Mouse (Mus musculus) cortical plate, adult 2 months (tissue): ENCODE results near the gene Prkar1b. TPM values are rescaled to one million over a fixed set of nuclear protein-coding genes. Genes with fewer than 3 reads are reported as not detected.

ENCODE experiments used
- H3K27ac ChIP-seq: fragments of 200-500 bp; 2 replicates; pipeline ENCODE4 v1.5.1; 2012; ENCODE audit warnings: low read length, control low read depth, inconsistent platforms; ENCODE audit not compliant: insufficient read depth
- H3K4me1 ChIP-seq: fragments of 200-500 bp; 2 replicates; pipeline ENCODE4 v1.6.1; 2011; ENCODE audit warnings: low read length; ENCODE audit not compliant: control insufficient read depth, insufficient read depth
- H3K4me3 ChIP-seq: fragments of 200-500 bp; 2 replicates; pipeline ENCODE4 v1.5.1; 2011; ENCODE audit warnings: mild to moderate bottlenecking, low read length, control low read depth; ENCODE audit not compliant: insufficient read depth
- CTCF ChIP-seq: fragments of 200-500 bp; IDR thresholded peaks from 2 replicates; pipeline ENCODE4 v1.5.1; 2011; ENCODE audit warnings: mild to moderate bottlenecking, control low read depth, low read length; ENCODE audit not compliant: insufficient read depth; ENCODE audit errors: extremely low read depth
- POLR2A ChIP-seq: fragments of 200-500 bp; IDR thresholded peaks from 2 replicates; pipeline ENCODE4 v1.6.1; 2011; ENCODE audit warnings: mild to moderate bottlenecking, low read length, control low read depth; ENCODE audit not compliant: insufficient read depth; ENCODE audit errors: extremely low read depth
- polyA plus RNA-seq: library from polyadenylated mRNA; depleted of rRNA; stranded (reverse); fragments of >200 nt; gene quantifications from 2 replicates; pipeline ENCODE4 v1.2.3, GENCODE M21; 2012

The Prkar1b gene
- polyA plus RNA-seq, 1 experiment: 862 TPM

DNA sequence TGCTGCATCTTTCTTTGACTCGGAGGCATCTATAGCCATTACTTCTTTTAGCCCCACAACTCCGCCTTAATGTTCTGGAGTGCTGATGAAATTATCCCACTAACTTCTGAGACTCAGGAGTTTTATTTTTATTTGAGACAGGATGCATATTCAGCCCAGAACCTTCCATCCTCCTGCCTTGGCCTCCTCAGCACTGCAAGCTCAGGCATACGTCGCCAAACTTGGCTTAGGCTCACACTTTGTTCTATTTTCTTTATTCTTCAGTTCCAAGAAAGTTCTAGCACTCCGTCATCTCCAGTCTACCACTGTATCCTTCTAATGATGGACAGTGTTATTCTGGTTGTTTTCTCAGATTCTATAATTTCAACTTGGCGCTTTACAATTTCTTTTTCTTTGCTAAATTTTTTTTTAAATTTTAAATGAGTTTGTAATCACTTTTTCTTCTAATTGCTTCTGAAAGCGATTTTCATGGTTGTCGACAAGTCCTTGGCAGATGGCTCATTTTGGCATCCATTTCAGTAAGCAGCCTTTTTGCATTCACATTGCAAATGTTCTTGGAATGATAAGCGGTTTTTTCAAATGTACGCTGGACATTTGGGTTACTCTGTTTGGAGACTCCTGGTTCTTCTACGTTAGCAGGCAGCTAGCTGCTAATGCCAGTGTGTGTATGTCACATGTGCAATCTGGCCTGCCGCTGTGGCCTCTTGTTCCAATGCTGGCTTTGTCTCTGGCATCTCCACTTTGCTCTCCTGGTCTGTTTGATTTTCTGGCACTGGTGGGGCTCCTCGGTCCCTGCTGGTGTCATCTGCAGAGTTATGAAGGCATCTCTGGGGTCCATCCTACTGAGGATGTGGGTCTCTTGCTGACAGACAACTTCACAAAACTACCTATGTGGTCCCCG, 2.4 kb downstream of the Prkar1b start:
- H3K4me1 ChIP-seq: peaks cover 8% of the 10 kb centered on the region
- TF ChIP-seq POLR2A (no peak), CTCF (no peak)
- no peak overlapping the region for H3K4me3 ChIP-seq
- H3K27ac ChIP-seq: no peak overlapping the region

DNA sequence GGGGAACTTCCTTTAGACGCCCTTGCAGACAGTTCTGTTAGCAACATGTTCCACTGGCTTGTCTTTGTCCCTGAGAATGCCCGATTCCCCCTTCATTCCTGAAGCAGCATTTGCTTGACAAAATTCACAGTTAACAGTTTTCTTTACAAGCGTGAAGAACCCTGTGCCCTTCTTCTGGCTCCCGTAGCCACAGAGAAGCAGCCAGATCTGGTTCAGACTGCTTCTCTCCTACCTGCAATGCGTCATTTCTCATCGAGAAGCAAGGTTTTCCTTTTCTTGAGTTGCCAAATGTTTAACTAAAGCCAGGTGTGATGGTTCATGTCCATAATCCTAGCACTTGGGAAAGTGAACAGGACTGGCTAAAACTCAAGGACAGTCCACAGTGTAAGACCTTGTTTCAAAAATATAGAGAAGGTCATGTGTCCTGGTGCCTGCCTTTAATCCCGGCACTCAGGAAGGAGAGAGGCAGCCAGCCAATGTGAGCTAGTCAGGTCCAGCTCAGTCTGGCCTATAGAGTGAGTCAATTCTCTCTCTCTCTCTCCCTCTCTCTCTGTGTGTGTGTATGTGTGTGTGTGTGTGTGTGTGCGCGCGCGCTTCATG, 3.2 kb downstream of the Prkar1b start:
- Histone ChIP-seq H3K4me1 (peaks cover 8% of the 10 kb centered on the region), H3K4me3 (no peak overlapping the region), H3K27ac (peak overlapping the region; percentile 51; the same call in 1 of the 2 replicates)
- TF ChIP-seq CTCF (no peak), POLR2A (no peak)

DNA sequence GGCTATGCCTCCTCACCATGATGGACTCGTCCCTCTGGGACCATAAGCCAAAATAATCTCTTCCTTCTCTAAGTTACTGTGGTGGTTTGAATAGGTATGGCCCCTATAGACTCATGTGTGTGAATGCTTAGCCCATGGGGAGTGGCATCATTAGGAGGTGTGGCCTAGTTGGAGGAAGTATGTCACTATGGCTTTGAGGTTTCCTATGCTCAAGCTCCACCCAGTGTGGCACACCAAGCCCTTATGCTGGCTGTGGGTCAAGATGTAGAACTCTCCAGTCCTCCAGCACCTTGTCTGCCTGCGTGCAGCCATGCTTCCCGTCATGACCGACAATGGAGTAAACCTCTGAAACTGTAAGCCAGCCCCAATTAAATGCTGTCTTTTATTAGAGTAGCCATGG, 4.1 kb downstream of the Prkar1b start:
- H3K4me1 ChIP-seq: peaks cover 13% of the 10 kb centered on the region
- no peak overlapping the region for H3K27ac ChIP-seq
- no peak overlapping the region for H3K4me3 ChIP-seq
- TF ChIP-seq POLR2A: no peak
- TF ChIP-seq CTCF: no peak

DNA sequence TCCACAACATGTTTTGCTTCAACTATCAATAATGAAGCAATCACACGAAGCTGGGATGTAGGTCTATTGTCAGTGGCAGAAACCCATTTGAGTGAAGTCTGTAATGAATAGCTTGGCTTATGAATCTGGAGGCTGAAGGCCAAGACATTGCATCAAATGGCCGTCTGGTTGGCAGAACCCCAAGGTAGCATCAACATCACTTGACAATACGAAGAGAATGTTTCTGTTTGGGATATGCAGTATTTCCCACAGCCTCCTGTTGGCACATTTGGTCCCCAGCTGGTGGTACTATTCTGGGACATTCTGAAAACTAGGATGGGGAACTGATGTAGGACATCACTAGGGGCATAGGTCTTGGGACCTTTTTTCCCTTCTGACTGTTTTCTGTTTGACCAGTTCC, 5.9 kb downstream of the Prkar1b start:
- H3K4me3 ChIP-seq: no peak overlapping the region
- TF ChIP-seq CTCF (no peak), POLR2A (no peak)
- H3K4me1 ChIP-seq: peaks cover 15% of the 10 kb centered on the region
- H3K27ac ChIP-seq: no peak overlapping the region

DNA sequence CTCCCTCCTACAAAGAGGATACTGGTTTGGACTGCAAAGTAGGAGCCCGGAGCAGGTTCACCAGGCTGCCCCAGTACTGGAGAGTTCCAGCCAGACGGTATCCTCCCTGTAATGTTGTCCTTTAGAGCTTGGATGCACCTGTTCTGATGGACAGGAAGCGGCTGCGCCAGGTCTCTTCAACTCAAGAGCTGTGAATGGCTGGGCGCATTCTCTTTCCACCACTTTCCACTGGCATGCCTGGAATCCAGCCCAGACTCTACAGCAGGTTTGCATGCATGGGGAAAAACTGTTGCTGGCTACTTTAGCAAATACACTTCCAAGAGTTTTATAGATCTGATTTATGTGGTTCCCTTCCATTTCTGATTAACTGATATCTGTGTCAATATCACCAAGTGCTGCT, 8.5 kb downstream of the Prkar1b start:
- 0 out of 2 replicates have a peak overlapping the region, but pooled peaks have one; percentile 58 for H3K27ac ChIP-seq
- TF ChIP-seq CTCF (no peak), POLR2A (no peak)
- no peak overlapping the region for H3K4me3 ChIP-seq
- H3K4me1 ChIP-seq: peaks cover 10% of the 10 kb centered on the region

DNA sequence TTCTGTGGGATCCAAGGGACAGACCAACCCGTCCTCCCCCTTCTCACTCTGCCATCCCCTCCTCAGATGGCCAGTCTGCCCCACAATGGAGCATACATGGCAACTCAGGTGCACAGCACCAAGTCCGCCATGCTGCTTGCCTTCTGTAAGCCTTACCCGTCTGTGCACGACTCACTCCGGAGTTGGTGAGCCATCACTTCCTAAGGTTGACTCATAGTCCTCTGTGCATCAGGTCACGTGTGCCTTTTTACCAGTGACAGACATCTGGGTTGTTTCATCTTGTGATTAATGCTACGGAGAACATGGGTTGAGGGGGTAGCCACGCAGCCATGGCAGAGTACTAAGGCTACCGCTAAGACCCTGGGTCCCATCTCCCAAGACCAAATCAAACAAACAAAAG, 9.2 kb downstream of the Prkar1b start:
- Histone ChIP-seq H3K27ac (no peak overlapping the region), H3K4me1 (peaks cover 10% of the 10 kb centered on the region)
- TF ChIP-seq POLR2A (no peak), CTCF (no peak)

DNA sequence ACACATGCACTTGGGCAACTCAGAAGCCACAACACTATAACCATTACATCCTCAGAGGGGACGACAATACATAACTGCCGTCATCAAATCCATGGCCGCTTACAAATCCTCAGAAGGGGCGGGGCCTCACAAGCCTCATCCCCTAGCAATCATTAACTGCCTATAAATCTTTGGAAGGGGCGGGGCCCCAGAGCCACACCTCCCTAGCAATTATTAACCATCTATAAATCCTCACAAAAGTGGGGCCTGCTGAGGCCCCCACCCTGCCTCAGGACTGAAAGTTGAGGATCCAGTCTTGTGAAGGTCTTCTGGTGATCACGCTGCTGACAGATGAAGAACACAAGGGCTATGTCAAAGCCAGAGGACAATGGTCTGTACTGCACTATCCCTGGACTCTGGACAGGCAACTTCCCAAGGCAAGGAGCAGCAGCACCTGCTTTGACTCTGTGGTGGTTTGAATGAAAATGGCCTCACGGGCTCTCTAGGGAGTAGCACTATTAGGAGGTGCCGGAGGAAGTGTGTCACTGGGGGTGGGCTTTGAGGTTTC, 10.8 kb downstream of the Prkar1b start:
- TF ChIP-seq CTCF: no peak
- TF ChIP-seq POLR2A: no peak
- Histone ChIP-seq H3K27ac (no peak overlapping the region), H3K4me1 (peaks cover 13% of the 10 kb centered on the region), H3K4me3 (no peak overlapping the region)

More for the DNA sequence above, 9.2 kb downstream of the Prkar1b start:
- H3K4me3 ChIP-seq: no peak overlapping the region

DNA sequence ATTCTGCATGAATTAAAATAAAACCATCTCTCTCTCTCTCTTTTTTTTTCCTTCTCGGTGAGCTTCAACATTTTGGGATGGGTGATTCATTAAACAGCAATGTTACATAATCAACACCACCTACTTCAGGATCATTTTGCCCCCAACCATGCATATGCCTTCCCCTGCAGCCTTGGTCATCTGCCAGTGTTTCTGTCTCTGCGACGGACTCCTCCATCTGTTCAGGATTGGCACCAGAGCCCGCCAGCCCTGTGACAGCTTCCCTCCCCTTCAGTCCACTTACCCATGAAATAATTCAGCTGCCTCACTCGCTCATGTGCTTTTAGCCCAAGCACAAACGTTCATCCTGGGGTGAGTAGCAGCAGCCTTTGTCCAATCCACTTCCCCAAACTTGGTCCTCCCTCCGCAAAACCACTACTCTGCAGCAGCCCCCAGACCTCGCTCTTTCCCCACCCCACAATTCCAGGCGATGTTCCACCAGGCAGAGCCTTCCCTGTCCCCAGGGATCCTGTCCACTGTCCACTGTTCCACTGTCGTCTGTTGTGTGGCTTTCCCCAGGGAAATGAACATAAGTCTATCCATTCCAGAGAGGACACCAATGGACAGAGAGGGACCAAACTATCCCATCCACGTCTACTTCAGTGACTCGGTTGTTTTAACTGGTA, 11.4 kb downstream of the Prkar1b start:
- Histone ChIP-seq H3K4me3 (no peak overlapping the region), H3K27ac (no peak overlapping the region), H3K4me1 (peaks cover 13% of the 10 kb centered on the region)
- TF ChIP-seq POLR2A (no peak), CTCF (no peak)

DNA sequence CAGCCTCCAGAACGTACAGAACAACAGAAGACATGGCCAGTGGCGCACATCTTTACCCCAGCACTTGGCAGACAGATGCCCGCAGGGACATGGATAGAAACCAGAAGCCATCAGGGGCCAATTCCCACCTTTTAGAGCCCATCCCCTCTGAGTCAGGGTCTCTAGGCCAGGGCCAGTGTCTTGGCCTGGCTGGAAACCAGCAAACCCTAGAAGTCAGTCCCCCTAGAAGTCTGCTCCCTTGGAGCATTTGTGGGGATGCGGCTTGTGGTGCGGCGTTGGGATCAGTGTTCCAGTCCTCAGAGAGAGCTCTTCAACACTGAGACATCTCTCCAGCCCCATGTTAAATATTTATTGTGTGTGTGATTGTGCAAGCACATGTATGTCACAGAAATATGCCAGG, 12.6 kb downstream of the Prkar1b start:
- H3K4me1 ChIP-seq: peaks cover 15% of the 10 kb centered on the region
- no peak overlapping the region for H3K4me3 ChIP-seq
- no peak overlapping the region for H3K27ac ChIP-seq
- TF ChIP-seq POLR2A (no peak), CTCF (no peak)

DNA sequence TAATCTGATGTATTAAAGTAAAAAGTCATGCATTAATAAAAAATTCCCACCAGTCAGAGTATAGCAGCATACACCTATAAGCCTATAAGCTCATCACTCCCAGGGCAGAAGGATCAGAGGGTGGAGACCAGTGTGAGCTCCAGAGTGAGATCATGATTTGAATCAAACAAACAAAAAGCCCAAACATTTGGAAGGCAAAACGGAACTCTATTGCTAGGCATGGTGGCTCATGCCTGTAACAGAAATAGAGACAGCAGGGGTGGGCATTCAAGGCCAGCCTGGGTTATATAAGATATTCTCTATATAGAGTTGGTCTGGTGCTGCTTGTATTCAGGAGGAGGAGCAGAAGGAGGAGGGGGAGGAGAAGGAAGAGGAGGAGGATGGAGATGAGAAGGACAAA, 13.5 kb downstream of the Prkar1b start:
- no peak overlapping the region for H3K4me3 ChIP-seq
- H3K27ac ChIP-seq: no peak overlapping the region
- no peak for TF ChIP-seq CTCF
- TF ChIP-seq POLR2A: no peak
- H3K4me1 ChIP-seq: peaks cover 15% of the 10 kb centered on the region
